14 mouse cellular contexts compared by ENCODE assay signal in genomic region chr6:108688344-108688743, GRCm38 (mm10). TPM values are rescaled to one million over a fixed set of nuclear protein-coding genes. Genes with fewer than 3 reads are reported as not detected.
DNase-seq lines count a peak whose midpoint lies in the region; ATAC-seq and TF ChIP-seq lines count a peak whose summit lies in the region.
"Had no signal": no experiment of that assay in that cellular context is flagged by ENCODE, and none has a peak within 500 bp of the region (broad histone marks: within the 10 kb centered on the region; RNA-seq: fewer than 3 reads in every experiment).

No protein-coding gene starts in this region.

- H3K27ac ChIP-seq in heart, embryonic 16.5 days (ENCODE audit: low read length) = no peak overlapping the region
- H3K27ac ChIP-seq: stomach, embryonic 15.5 days had no signal

- WGBS in heart, embryonic 16.5 days = 53% methylated on average over 5 of the region's 5 CpGs

- H3K36me3 ChIP-seq in heart, embryonic 16.5 days (ENCODE audit: control insufficient read depth, insufficient read depth) = no peaks in the 10 kb centered on the region
- H3K36me3 ChIP-seq: stomach, embryonic 15.5 days had no signal

- no peaks in the 10 kb centered on the region for H3K27me3 ChIP-seq in heart, embryonic 16.5 days (ENCODE audit: control insufficient read depth, insufficient read depth, low read length)
- no peaks in the 10 kb centered on the region for H3K27me3 ChIP-seq in Patski
- H3K27me3 ChIP-seq: stomach, embryonic 15.5 days had no signal

- no peak for DNase-seq in heart, postnatal 36 days
- DNase-seq in 416B (ENCODE audit: low read depth) (peak; percentile 24), Patski (ENCODE audit: low read depth, low spot score) (no peak)
- no peak for DNase-seq in thymus, adult 18-20 months
- DNase-seq in embryo, embryonic 11 days = no peak
- no peak for DNase-seq in cerebellum, postnatal 36 days
- DNase-seq: adrenal gland, postnatal 36 days; cerebellum, adult 18-20 months; heart, postnatal 10 days; lung, adult 2 months; retina, postnatal 1 day had no signal

- H3K9me3 ChIP-seq in heart, embryonic 16.5 days (replicated peaks; ENCODE audit: control insufficient read depth, low read length) = no peaks in the 10 kb centered on the region
- H3K9me3 ChIP-seq: stomach, embryonic 15.5 days had no signal

- no peak overlapping the region for H3K9ac ChIP-seq in heart, embryonic 16.5 days (ENCODE audit: low read length)
- H3K9ac ChIP-seq: stomach, embryonic 15.5 days had no signal

- POLR2A ChIA-PET in Patski (lab: Charles Lee) = no interaction called here

- no peak overlapping the region for H3K4me2 ChIP-seq in heart, embryonic 16.5 days (ENCODE audit: low read depth, low read length)
- H3K4me2 ChIP-seq: stomach, embryonic 15.5 days had no signal

- 0 out of 2 replicates have a peak, but pooled peaks have one; percentile 23 for ATAC-seq in heart, embryonic 16.5 days (replicated peaks; ENCODE audit: extremely low read depth, insufficient read depth, low FRiP score)
- ATAC-seq in Patski = peak; percentile 55
- ATAC-seq in megakaryocyte, adult 5-6 weeks (ENCODE audit: poor library complexity, severe bottlenecking) = peak; percentile 79

- CTCF ChIA-PET in Patski (lab: Charles Lee) = interaction anchor here (1.0 to 1.8 kb wide), 3 partner anchors 9 to 23 kb away, joined by 3 to 5 read pairs (median 3); no protein-coding TSS in a partner anchor

- no peak for TF ChIP-seq CTCF in Patski (IDR thresholded peaks at IDR 0.05)

- no peaks in the 10 kb centered on the region for H3K4me1 ChIP-seq in heart, embryonic 16.5 days (ENCODE audit: control insufficient read depth, insufficient read depth, low read length)
- H3K4me1 ChIP-seq: stomach, embryonic 15.5 days had no signal

- intact Hi-C loops in heart, postnatal 36 days (cut with DNase I) = no loop called here

- no peak overlapping the region for H3K4me3 ChIP-seq in heart, embryonic 16.5 days (ENCODE audit: low read length)
- H3K4me3 ChIP-seq: stomach, embryonic 15.5 days had no signal

- in situ Hi-C loops in Patski (cut with MboI; ENCODE audit: low pct_unique_long_range_greater_than_20kb) = no loop called here

RNA-seq across cellular contexts. Expression of gene Bhlhe40, which starts 27.9 kb away (rescaled TPM):
- polyA plus RNA-seq in heart, embryonic 16.5 days (2015; fragmentation: Nextera tagmentation; extraction: Ambion mirVana) = 24.4 and 28.5 TPM in 2 replicates
- total RNA-seq in heart, postnatal 36 days (2021) = 10 to 100 TPM; 43.8 to 61.4 TPM
- 132 TPM for polyA plus RNA-seq in Patski (2021)
- total RNA-seq in megakaryocyte, adult 5-6 weeks (2015) = 5.7 and 11.9 TPM in 2 replicates
- 11.6 and 14.3 TPM in 2 replicates for total RNA-seq in megakaryocyte, adult 5-6 weeks (2017)

Comparison
In these comparisons a context has a peak if more than half of its experiments do, and no peak if none do; other contexts are left out.
1. ATAC-seq: peak in every context shown above with its lines; median percentile 79 in megakaryocyte, adult 5-6 weeks; 55 in Patski; 23 in heart, embryonic 16.5 days.